Mouse (Mus musculus) cerebellum, adult 9-11 months (tissue): ENCODE results near the gene Tm7sf3.
"Not testable (repeated sequence)": the region's sequence is repeated elsewhere in the genome, so short reads cannot be mapped to it uniquely, and the experiment has no call there.

ENCODE experiments used
- DNase-seq: peaks from one replicate; pipeline ENCODE4 v3.0.0; 2022

Tm7sf3 gene

GRCm38 (mm10) chr6:146611897-146612296 is 30.7 kb downstream of the Tm7sf3 start:
- DNase-seq: no peak

GRCm38 (mm10) chr6:146611385-146611784 is 31.2 kb downstream of the Tm7sf3 start:
- DNase-seq: no peak

- DNase-seq: no peak
Measured at GRCm38 (mm10) chr6:146603651-146604050, 39.0 kb downstream of the Tm7sf3 start.

- no peak for DNase-seq
Measured at GRCm38 (mm10) chr6:146602601-146603000, 40.0 kb downstream of the Tm7sf3 start.

- no peak for DNase-seq
Measured at GRCm38 (mm10) chr6:146585134-146585533, 57.5 kb downstream of the Tm7sf3 start.

GRCm38 (mm10) chr6:146583366-146584046 is 59.1 kb downstream of the Tm7sf3 start:
- DNase-seq: no peak

GRCm38 (mm10) chr6:146580381-146580926 is 62.2 kb downstream of the Tm7sf3 start:
- no peak for DNase-seq

- DNase-seq: peak; percentile 34
Measured at GRCm38 (mm10) chr6:146578586-146578985, 64.0 kb downstream of the Tm7sf3 start.

- no peak for DNase-seq
Measured at GRCm38 (mm10) chr6:146578111-146578531, 64.5 kb downstream of the Tm7sf3 start.

- peak; percentile 99 for DNase-seq
Measured at GRCm38 (mm10) chr6:146577310-146578109, 65.1 kb downstream of the Tm7sf3 start, which contains the start of gene Ints13. TSS of gene Ints13 (minus strand) at chr6:146577835.

- no peak for DNase-seq
Measured at GRCm38 (mm10) chr6:146576903-146577302, 65.7 kb downstream of the Tm7sf3 start, which contains the start of gene Fgfr1op2. TSS of gene Fgfr1op2 (plus strand) at chr6:146577203.

- DNase-seq: no peak
Measured at GRCm38 (mm10) chr6:146572073-146572472, 70.6 kb downstream of the Tm7sf3 start.

GRCm38 (mm10) chr6:146562461-146562860 is 80.2 kb downstream of the Tm7sf3 start:
- DNase-seq: not testable (repeated sequence)
